Comparison of ENCODE assay signal across 15 mouse cellular contexts in genomic region chr4:59712451-59712850, GRCm38 (mm10).
"Had no signal": no experiment of that assay in that cellular context is flagged by ENCODE, and none has a peak within 500 bp of the region (broad histone marks: within the 10 kb centered on the region; RNA-seq: fewer than 3 reads in every experiment).

No protein-coding gene starts in this region.

- H3K4me2 ChIP-seq: lung, embryonic 15.5 days; midbrain, embryonic 11.5 days; midbrain, embryonic 13.5 days; midbrain, embryonic 15.5 days; stomach, embryonic 15.5 days had no signal

- H3K9me3 ChIP-seq: lung, embryonic 15.5 days; megakaryocyte, embryonic 14.5 days; midbrain, embryonic 13.5 days; midbrain, embryonic 15.5 days; stomach, embryonic 15.5 days had no signal

- H3K9ac ChIP-seq: liver, embryonic 14.5 days; lung, embryonic 15.5 days; midbrain, embryonic 13.5 days; midbrain, embryonic 15.5 days; stomach, embryonic 15.5 days had no signal

- H3K27ac ChIP-seq: liver, embryonic 14.5 days; lung, embryonic 15.5 days; macrophage; midbrain, embryonic 13.5 days; midbrain, embryonic 15.5 days; stomach, embryonic 15.5 days; stomach, postnatal 0 days had no signal

- DNase-seq: lung, adult 2 months; lung, postnatal 36 days; right cerebral cortex, postnatal 14 days; thymus, postnatal 14 days; thymus, postnatal 36 days had no signal

- H3K27me3 ChIP-seq: lung, embryonic 15.5 days; megakaryocyte, embryonic 14.5 days; midbrain, embryonic 13.5 days; midbrain, embryonic 15.5 days; stomach, embryonic 15.5 days had no signal

- H3K36me3 ChIP-seq: lung, embryonic 15.5 days; midbrain, embryonic 13.5 days; midbrain, embryonic 15.5 days; stomach, embryonic 15.5 days had no signal

- ATAC-seq: lung, postnatal 0 days; midbrain, embryonic 13.5 days; midbrain, embryonic 15.5 days had no signal

- H3K4me3 ChIP-seq: lung, embryonic 15.5 days; megakaryocyte, embryonic 14.5 days; midbrain, embryonic 13.5 days; midbrain, embryonic 15.5 days; stomach, embryonic 15.5 days had no signal
